Mouse (Mus musculus): Measurements from ENCODE around the gene Tmem50a.

DNA sequence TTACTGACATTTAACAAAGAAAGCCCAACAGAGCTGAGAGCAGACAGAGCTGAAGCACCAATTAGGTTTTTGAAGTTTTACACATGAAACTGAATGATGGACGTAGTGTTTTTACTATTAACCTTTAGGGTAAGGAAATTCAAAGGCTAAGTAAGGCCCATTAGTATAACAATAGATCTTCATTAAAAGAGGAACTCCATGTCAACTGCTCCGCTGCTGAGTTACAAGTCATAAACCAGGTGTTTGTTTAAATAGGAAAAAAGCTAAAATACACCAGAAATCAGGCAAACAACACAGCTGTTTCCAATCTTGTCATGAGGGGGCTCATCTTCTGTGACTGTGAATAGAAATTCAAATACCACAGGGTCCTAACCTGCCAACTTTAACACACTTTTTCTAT, 63.6 kb downstream of the Tmem50a start:
- TF ChIP-seq CTCF (IDR thresholded peaks at IDR 0.05; ENCODE audit: low read depth) (no peak), EP300 (IDR thresholded peaks at IDR 0.05; ENCODE audit: low read depth) (no peak)

Data from liver, embryonic 14.5 days (tissue).